ENCODE assay signal across 18 mouse cellular contexts in the genomic region with DNA sequence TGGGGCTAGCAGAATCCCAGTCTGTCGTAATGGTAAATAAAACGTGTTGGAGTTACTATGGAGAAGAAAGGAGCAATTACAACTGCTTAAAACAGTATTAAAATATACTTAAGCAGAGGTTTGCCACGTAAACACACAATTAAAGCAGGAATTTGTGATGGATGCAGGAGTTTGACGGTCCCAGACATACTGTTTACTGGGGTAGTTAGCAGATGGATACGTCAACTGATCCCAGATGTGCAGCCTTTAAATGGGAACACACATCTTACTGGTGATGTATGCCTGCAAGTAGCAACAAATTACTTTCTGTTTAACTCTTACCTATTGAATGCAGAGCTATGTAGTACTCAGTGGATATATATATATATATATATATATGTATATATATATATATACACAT.
"Had no signal": no experiment of that assay in that cellular context is flagged by ENCODE, and none has a peak within 500 bp of the region (broad histone marks: within the 10 kb centered on the region; RNA-seq: fewer than 3 reads in every experiment).

No protein-coding gene starts in this region.

- H3K27me3 ChIP-seq: kidney, embryonic 15.5 days; liver, embryonic 13.5 days had no signal

- H3K9ac ChIP-seq: kidney, embryonic 15.5 days; liver, embryonic 13.5 days had no signal

- DNase-seq: kidney, adult 11 months; kidney, adult 8-10 months; kidney, postnatal 10 days; kidney, postnatal 36 days; liver, embryonic 13.5 days; lung, adult 2 months; lung, postnatal 14 days; lung, postnatal 4 days; right cerebral cortex, adult 18-20 months; right cerebral cortex, postnatal 25 days; thymus, adult 2 months; thymus, postnatal 14 days; thymus, postnatal 4 days had no signal

- H3K36me3 ChIP-seq: kidney, embryonic 15.5 days; liver, embryonic 13.5 days had no signal

- H3K9me3 ChIP-seq: kidney, embryonic 15.5 days; liver, embryonic 13.5 days had no signal

- H3K4me1 ChIP-seq: liver, embryonic 13.5 days had no signal

- ATAC-seq: midbrain, embryonic 16.5 days had no signal

- H3K27ac ChIP-seq: kidney, embryonic 15.5 days; liver, embryonic 13.5 days; stomach, postnatal 0 days had no signal

- H3K4me3 ChIP-seq: kidney, embryonic 15.5 days; liver, embryonic 13.5 days; myocyte had no signal

- H3K4me2 ChIP-seq: kidney, embryonic 15.5 days; liver, embryonic 13.5 days; midbrain, embryonic 11.5 days had no signal
